Mouse (Mus musculus): ENCODE measurements around the gene Gpr45. TPM values are rescaled to one million over a fixed set of nuclear protein-coding genes. Genes with fewer than 3 reads are reported as not detected.

Gene Gpr45
- polyA plus RNA-seq, 1 experiment, result 0.53 TPM

DNA sequence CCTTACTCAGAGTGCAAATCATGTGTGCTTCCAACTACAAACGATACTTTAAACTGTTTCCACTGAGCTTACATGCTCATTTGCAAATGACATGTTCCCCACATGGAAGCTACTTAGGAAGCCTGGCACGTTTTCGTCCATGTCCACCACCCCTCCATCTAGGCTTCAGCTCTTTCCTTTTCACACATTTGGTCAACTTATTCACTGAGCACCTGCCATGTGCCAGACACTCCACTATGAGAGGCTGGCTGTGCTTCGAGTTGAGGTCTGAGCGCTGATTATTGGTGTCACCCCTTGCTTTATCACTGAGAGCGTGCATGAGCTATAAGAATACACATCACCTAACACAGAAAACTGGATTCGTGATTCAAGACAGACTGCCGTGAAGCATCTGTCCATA, 119.4 kb downstream of the Gpr45 start:
- 95% methylated on average over 8 of the region's 8 CpGs for WGBS
- H3K4me1 ChIP-seq (ENCODE audit: control insufficient read depth, insufficient read depth, low read length), result peaks cover 2% of the 10 kb centered on the region; the same call in 1 of the 2 replicates
- H3K4me3 ChIP-seq (replicated peaks; ENCODE audit: extremely low read depth, low read depth, low read length), result no peak overlapping the region
- no peak for TF ChIP-seq POLR2A (IDR thresholded peaks at IDR 0.05; ENCODE audit: borderline replicate concordance, extremely low read depth, low read depth, low read length)
- TF ChIP-seq CTCF (IDR thresholded peaks at IDR 0.05; ENCODE audit: insufficient read depth, low read length), result no peak
- no peak for DNase-seq

GRCm38 (mm10) chr1:43072561-43072960, 119.9 kb downstream of the Gpr45 start:
- Histone ChIP-seq H3K4me1 (ENCODE audit: control insufficient read depth, insufficient read depth, low read length) (peaks cover 3% of the 10 kb centered on the region; the same call in 1 of the 2 replicates), H3K4me3 (replicated peaks; ENCODE audit: extremely low read depth, low read depth, low read length) (no peak overlapping the region)
- no peak for DNase-seq
- WGBS, result 78% methylated on average over 1 of the region's 1 CpGs
- TF ChIP-seq POLR2A (IDR thresholded peaks at IDR 0.05; ENCODE audit: borderline replicate concordance, extremely low read depth, low read depth, low read length) (no peak), CTCF (IDR thresholded peaks at IDR 0.05; ENCODE audit: insufficient read depth, low read length) (no peak)

- 90% methylated on average over 2 of the region's 2 CpGs for WGBS
- TF ChIP-seq CTCF (IDR thresholded peaks at IDR 0.05; ENCODE audit: insufficient read depth, low read length) (no peak), POLR2A (IDR thresholded peaks at IDR 0.05; ENCODE audit: borderline replicate concordance, extremely low read depth, low read depth, low read length) (no peak)
Observed at GRCm38 (mm10) chr1:43074791-43075190, 122.1 kb downstream of the Gpr45 start.

GRCm38 (mm10) chr1:43078124-43078523, 125.5 kb downstream of the Gpr45 start:
- Histone ChIP-seq H3K4me1 (ENCODE audit: control insufficient read depth, insufficient read depth, low read length) (peaks cover 4% of the 10 kb centered on the region; the same call in 1 of the 2 replicates), H3K4me3 (replicated peaks; ENCODE audit: extremely low read depth, low read depth, low read length) (no peak overlapping the region)
- 38% methylated on average over 2 of the region's 2 CpGs for WGBS
- DNase-seq, result no peak
- TF ChIP-seq CTCF (IDR thresholded peaks at IDR 0.05; ENCODE audit: insufficient read depth, low read length), result no peak
- no peak for TF ChIP-seq POLR2A (IDR thresholded peaks at IDR 0.05; ENCODE audit: borderline replicate concordance, extremely low read depth, low read depth, low read length)

More at GRCm38 (mm10) chr1:43074791-43075190, 122.1 kb downstream of the Gpr45 start:
- H3K4me1 ChIP-seq (ENCODE audit: control insufficient read depth, insufficient read depth, low read length), result peaks cover 4% of the 10 kb centered on the region; the same call in 1 of the 2 replicates
- DNase-seq, result no peak
- no peak overlapping the region for H3K4me3 ChIP-seq (replicated peaks; ENCODE audit: extremely low read depth, low read depth, low read length)

GRCm38 (mm10) chr1:43082946-43083345, 130.3 kb downstream of the Gpr45 start:
- H3K4me1 ChIP-seq (ENCODE audit: control insufficient read depth, insufficient read depth, low read length), result peaks cover 2% of the 10 kb centered on the region; the same call in 1 of the 2 replicates
- DNase-seq, result no peak
- TF ChIP-seq POLR2A (IDR thresholded peaks at IDR 0.05; ENCODE audit: borderline replicate concordance, extremely low read depth, low read depth, low read length) (no peak), CTCF (IDR thresholded peaks at IDR 0.05; ENCODE audit: insufficient read depth, low read length) (no peak)
- 75% methylated on average over 5 of the region's 5 CpGs for WGBS
- H3K4me3 ChIP-seq (replicated peaks; ENCODE audit: extremely low read depth, low read depth, low read length), result no peak overlapping the region

Other genes starting within 250 kb of the Gpr45 start
- gene Mrps9, start 101.6 kb upstream of the Gpr45 start, polyA plus RNA-seq (2012; rRNA removed), result 14.2 and 26.8 TPM in 2 replicates
- gene Tgfbrap1, start 145.8 kb downstream of the Gpr45 start, polyA plus RNA-seq (2012; rRNA removed), result 28.5 and 30.6 TPM in 2 replicates
- 4.3 and 6.6 TPM in 2 replicates for gene AI597479, start 145.8 kb downstream of the Gpr45 start, polyA plus RNA-seq (2012; rRNA removed)
- gene Fhl2, start 244.1 kb downstream of the Gpr45 start, polyA plus RNA-seq (2012; rRNA removed), result 6.1 and 13.9 TPM in 2 replicates